Mouse (Mus musculus): Measurements from ENCODE around the gene Gm28048.

Gm28048 gene

GRCm38 (mm10) chr11:22838361-22838760 lies 143.5 kb downstream of the Gm28048 start:
- DNase-seq (ENCODE audit: low spot score in 2 of 2): no peak

GRCm38 (mm10) chr11:22836269-22836668 lies 145.6 kb downstream of the Gm28048 start:
- no peak for DNase-seq (ENCODE audit: low spot score in 2 of 2)

GRCm38 (mm10) chr11:22832600-22832999 lies 149.3 kb downstream of the Gm28048 start:
- no peak for DNase-seq (ENCODE audit: low spot score in 2 of 2)

GRCm38 (mm10) chr11:22831916-22832315 lies 150.0 kb downstream of the Gm28048 start:
- no peak for DNase-seq (ENCODE audit: low spot score in 2 of 2)

GRCm38 (mm10) chr11:22830684-22831083 lies 151.2 kb downstream of the Gm28048 start:
- DNase-seq (ENCODE audit: low spot score in 2 of 2): no peak

GRCm38 (mm10) chr11:22830179-22830611 lies 151.7 kb downstream of the Gm28048 start:
- no peak for DNase-seq (ENCODE audit: low spot score in 2 of 2)

- DNase-seq (ENCODE audit: low spot score in 2 of 2): no peak
Observed at GRCm38 (mm10) chr11:22828988-22829632, 152.8 kb downstream of the Gm28048 start.

GRCm38 (mm10) chr11:22827514-22828080 lies 154.3 kb downstream of the Gm28048 start:
- no peak for DNase-seq (ENCODE audit: low spot score in 2 of 2)

GRCm38 (mm10) chr11:22826665-22827064 lies 155.2 kb downstream of the Gm28048 start:
- no peak for DNase-seq (ENCODE audit: low spot score in 2 of 2)

- DNase-seq (ENCODE audit: low spot score in 2 of 2): no peak
Observed at GRCm38 (mm10) chr11:22826051-22826450, 155.8 kb downstream of the Gm28048 start.

GRCm38 (mm10) chr11:22825548-22825947 lies 156.3 kb downstream of the Gm28048 start:
- DNase-seq (ENCODE audit: low spot score in 2 of 2): no peak

GRCm38 (mm10) chr11:22824049-22824705 lies 157.7 kb downstream of the Gm28048 start:
- DNase-seq (ENCODE audit: low spot score in 2 of 2): no peak

GRCm38 (mm10) chr11:22821243-22821642 lies 160.6 kb downstream of the Gm28048 start:
- DNase-seq (ENCODE audit: low spot score in 2 of 2): peak in 1 of 2 experiments; percentile 31

- no peak for DNase-seq (ENCODE audit: low spot score in 2 of 2)
Observed at GRCm38 (mm10) chr11:22818371-22818770, 163.5 kb downstream of the Gm28048 start.

GRCm38 (mm10) chr11:22815877-22816276 lies 166.0 kb downstream of the Gm28048 start:
- no peak for DNase-seq (ENCODE audit: low spot score in 2 of 2)

GRCm38 (mm10) chr11:22815143-22815542 lies 166.7 kb downstream of the Gm28048 start:
- DNase-seq (ENCODE audit: low spot score in 2 of 2): no peak

GRCm38 (mm10) chr11:22813921-22814704 lies 167.8 kb downstream of the Gm28048 start:
- DNase-seq (ENCODE audit: low spot score in 2 of 2): no peak

- DNase-seq (ENCODE audit: low spot score in 2 of 2): no peak
Observed at GRCm38 (mm10) chr11:22813427-22813826, 168.5 kb downstream of the Gm28048 start.

- no peak for DNase-seq (ENCODE audit: low spot score in 2 of 2)
Observed at GRCm38 (mm10) chr11:22811413-22811812, 170.5 kb downstream of the Gm28048 start.

GRCm38 (mm10) chr11:22809465-22810096 lies 172.3 kb downstream of the Gm28048 start:
- DNase-seq (ENCODE audit: low spot score in 2 of 2): no peak

GRCm38 (mm10) chr11:22808040-22808439 lies 173.8 kb downstream of the Gm28048 start:
- DNase-seq (ENCODE audit: low spot score in 2 of 2): no peak

GRCm38 (mm10) chr11:22805171-22805570 lies 176.7 kb downstream of the Gm28048 start:
- DNase-seq (ENCODE audit: low spot score in 2 of 2): no peak
